Mouse (Mus musculus): ENCODE results near the gene Prokr1.

DNA sequence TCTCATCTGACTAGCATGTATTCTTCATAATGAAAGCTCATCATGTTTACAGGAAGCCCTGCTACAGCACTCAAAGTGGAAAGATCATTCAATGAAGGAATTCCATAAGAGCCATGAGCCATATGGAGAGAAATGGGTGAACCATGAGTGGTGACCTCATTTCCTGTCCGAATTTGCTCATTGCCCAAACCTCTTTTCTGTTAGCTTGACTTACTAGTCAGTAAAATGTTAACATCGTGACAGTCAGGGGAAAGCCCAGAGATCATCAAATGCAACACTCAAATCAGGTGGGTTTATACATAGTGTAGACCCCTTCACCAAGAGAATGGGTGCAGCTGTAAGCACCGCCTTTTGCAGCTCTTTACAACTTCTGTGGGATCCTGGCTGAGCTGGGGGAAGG is 36.8 kb downstream of the Prokr1 start:
- no peak for TF ChIP-seq CTCF (IDR thresholded peaks at IDR 0.05; ENCODE audit: low read depth)
- no peak for TF ChIP-seq EP300 (optimal IDR thresholded peaks at IDR 0.05)

Data from stomach, postnatal 0 days (tissue).